Mouse (Mus musculus): Measurements from ENCODE around the gene Gm15091. TPM values are rescaled to one million over a fixed set of nuclear protein-coding genes. Genes with fewer than 3 reads are reported as not detected.

Gm15091 gene
- not detected for polyA plus RNA-seq (2014; fragmentation: Illumina TruSeq; extraction: RNeasy Lipid Tissue Mini Kit (QIAGEN cat#74804); ENCODE audit: low read depth, low replicate concordance)

DNA sequence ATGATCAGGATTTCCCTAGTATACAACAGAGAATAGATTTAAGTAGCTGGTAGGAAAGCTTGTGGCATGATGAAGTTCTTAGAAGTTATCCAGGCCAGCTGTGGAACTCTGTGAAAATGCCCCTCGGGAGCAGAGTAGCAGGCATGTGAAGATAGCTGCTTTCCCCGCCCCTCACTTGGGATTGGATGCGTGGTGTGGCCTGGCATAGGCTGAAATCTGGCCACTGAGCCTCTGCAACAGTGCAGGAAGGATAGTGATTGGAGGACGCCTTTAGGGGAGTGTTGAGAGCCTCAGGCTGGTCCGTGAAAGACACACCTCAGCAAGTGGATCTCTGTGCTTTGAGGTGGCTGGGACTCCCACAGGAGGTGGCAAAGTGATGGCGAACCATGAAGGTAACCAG is at the start of gene Gm15091:
Gene Gm15091, plus strand, starts transcription at position 301 of the 400 bp plus-strand sequence.

Other genes with a start within 250 kb of the Gm15091 start
- not detected for gene Gm15097, start 157.2 kb upstream of the Gm15091 start, polyA plus RNA-seq (2014; fragmentation: Illumina TruSeq; extraction: RNeasy Lipid Tissue Mini Kit (QIAGEN cat#74804); ENCODE audit: low read depth, low replicate concordance)